Mouse (Mus musculus) CH12.LX (cell line): ENCODE data around the gene Rps6kb2. TPM values are rescaled to one million over a fixed set of nuclear protein-coding genes. Genes with fewer than 3 reads are reported as not detected.

Experiments
- DNase-seq: peaks from one replicate; pipeline ENCODE4 v3.0.0-alpha.2; 2013; ENCODE audit errors: extremely low read depth
- H3K27ac ChIP-seq: 2 replicates; pipeline ENCODE4 v1.5.1; 2012; ENCODE audit warnings: low read depth, mild to moderate bottlenecking, control low read depth, moderate library complexity; ENCODE audit not compliant: insufficient read depth
- H3K27me3 ChIP-seq: replicated peaks from 2 replicates; pipeline ENCODE3; 2012; ENCODE audit warnings: inconsistent platforms
- H3K36me3 ChIP-seq, 2 experiments: replicated peaks in 1 of 2; 2 replicates each; pipeline versions ENCODE3 to v1.6.1; 2012; ENCODE audit warnings: inconsistent platforms in 1 of 2, low read length in 1 of 2, mild to moderate bottlenecking in 1 of 2, mixed read lengths in 1 of 2, moderate library complexity in 1 of 2; ENCODE audit not compliant: control insufficient read depth in 1 of 2, insufficient read depth in 1 of 2
- H3K4me1 ChIP-seq, 2 experiments: 2 replicates each; pipeline ENCODE4 v1.6.1; 2012; ENCODE audit warnings: inconsistent platforms in 1 of 2, moderate library complexity in 1 of 2; ENCODE audit not compliant: insufficient read depth in 2 of 2, control insufficient read depth in 1 of 2
- H3K4me2 ChIP-seq: 2 replicates; pipeline ENCODE4 v1.6.1; 2012; ENCODE audit warnings: low read depth, mild to moderate bottlenecking, control low read depth; ENCODE audit not compliant: poor library complexity, insufficient read depth, severe bottlenecking
- H3K4me3 ChIP-seq, 3 experiments: fragments of 150-350 bp in 1 of 3; sonication (generic) in 1 of 3; replicated peaks in 1 of 3; 2 replicates each; pipeline versions ENCODE3 to v1.5.1; 2011 to 2012; ENCODE audit warnings: low read depth in 2 of 3, low read length in 2 of 3, mild to moderate bottlenecking in 2 of 3, moderate library complexity in 2 of 3, control low read depth in 1 of 3, improper control_type of control experiment in 1 of 3, inconsistent platforms in 1 of 3, mixed read lengths in 1 of 3; ENCODE audit not compliant: poor library complexity in 1 of 3
- H3K79me2 ChIP-seq: replicated peaks from 2 replicates; pipeline ENCODE4 v1.6.1; 2012; ENCODE audit warnings: mild to moderate bottlenecking, moderate library complexity; ENCODE audit not compliant: control insufficient read depth, poor library complexity, insufficient read depth, severe bottlenecking; ENCODE audit errors: extremely low read depth
- H3K9ac ChIP-seq: 2 replicates; pipeline ENCODE4 v1.6.1; 2012; ENCODE audit warnings: low read depth, mild to moderate bottlenecking, control low read depth, moderate library complexity; ENCODE audit not compliant: insufficient read depth
- H3K9me3 ChIP-seq: replicated peaks from 2 replicates; pipeline ENCODE3; 2012; ENCODE audit warnings: low read length, inconsistent platforms, mixed read lengths
- BHLHE40 ChIP-seq: IDR thresholded peaks from 2 replicates; pipeline ENCODE4 v1.6.1; 2011; ENCODE audit warnings: mild to moderate bottlenecking, low read depth, low read length, improper control_type of control experiment
- CHD1 ChIP-seq: IDR thresholded peaks from 2 replicates; pipeline ENCODE4 v1.6.1; 2012; ENCODE audit warnings: low read depth, low read length, improper control_type of control experiment, inconsistent platforms
- CHD2 ChIP-seq: IDR thresholded peaks from 2 replicates; pipeline ENCODE4 v1.6.1; 2011; ENCODE audit warnings: low read length, improper control_type of control experiment
- CTCF ChIP-seq, 2 experiments: IDR thresholded peaks in 1 of 2; conservative IDR thresholded peaks in 1 of 2; 2 replicates each; pipeline ENCODE4 v1.5.1; 2011 to 2012; ENCODE audit warnings: low read depth in 2 of 2, low read length in 2 of 2, improper control_type of control experiment in 1 of 2, inconsistent platforms in 1 of 2, mild to moderate bottlenecking in 1 of 2, moderate library complexity in 1 of 2
- E2F4 ChIP-seq: IDR thresholded peaks from 2 replicates; pipeline ENCODE4 v1.6.1; 2011; ENCODE audit warnings: low read depth, low read length, improper control_type of control experiment; ENCODE audit not compliant: insufficient replicate concordance
- ELF1 ChIP-seq: IDR thresholded peaks from 2 replicates; pipeline ENCODE4 v1.6.1; 2014; ENCODE audit warnings: low read depth, mild to moderate bottlenecking, inconsistent platforms, low read length, improper control_type of control experiment
- EP300 ChIP-seq: IDR thresholded peaks from 2 replicates; pipeline ENCODE4 v1.6.1; 2011; ENCODE audit warnings: low read length, improper control_type of control experiment
- ETS1 ChIP-seq: conservative IDR thresholded peaks from 2 replicates; pipeline ENCODE4 v1.6.1; 2012; ENCODE audit warnings: low read depth, mild to moderate bottlenecking, inconsistent platforms, low read length, improper control_type of control experiment, moderate library complexity
- GABPA ChIP-seq: IDR thresholded peaks from 2 replicates; pipeline ENCODE4 v1.6.1; 2012; ENCODE audit warnings: low read depth, low read length, improper control_type of control experiment, inconsistent platforms; ENCODE audit not compliant: insufficient replicate concordance
- HCFC1 ChIP-seq: IDR thresholded peaks from 2 replicates; pipeline ENCODE4 v1.6.1; 2012; ENCODE audit warnings: low read depth, mild to moderate bottlenecking, inconsistent platforms, low read length, improper control_type of control experiment
- IRF4 ChIP-seq: IDR thresholded peaks from 2 replicates; pipeline ENCODE4 v1.6.1; 2014; ENCODE audit warnings: low read depth, mild to moderate bottlenecking, inconsistent platforms, low read length, improper control_type of control experiment
- JUN ChIP-seq: IDR thresholded peaks from 2 replicates; pipeline ENCODE4 v1.6.1; 2011; ENCODE audit warnings: low read depth, mild to moderate bottlenecking, low read length, improper control_type of control experiment, moderate library complexity; ENCODE audit not compliant: insufficient read depth
- JUND ChIP-seq: conservative IDR thresholded peaks from 2 replicates; pipeline ENCODE4 v1.6.1; 2011; ENCODE audit warnings: low read depth, low read length, improper control_type of control experiment
- KAT2A ChIP-seq: IDR thresholded peaks from 2 replicates; pipeline ENCODE4 v1.6.1; 2012; ENCODE audit warnings: low read length, improper control_type of control experiment, inconsistent platforms; ENCODE audit not compliant: insufficient replicate concordance
- MAFK ChIP-seq: IDR thresholded peaks from 2 replicates; pipeline ENCODE4 v1.6.1; 2011; ENCODE audit warnings: low read length, improper control_type of control experiment; ENCODE audit not compliant: insufficient replicate concordance
- MAX ChIP-seq: IDR thresholded peaks from 2 replicates; pipeline ENCODE4 v1.6.1; 2011; ENCODE audit warnings: low read length, improper control_type of control experiment
- MAZ ChIP-seq: IDR thresholded peaks from 2 replicates; pipeline ENCODE4 v1.6.1; 2012; ENCODE audit warnings: low read depth, mild to moderate bottlenecking, inconsistent platforms, low read length, improper control_type of control experiment, moderate library complexity
- MEF2A ChIP-seq: IDR thresholded peaks from 2 replicates; pipeline ENCODE4 v1.6.1; 2014; ENCODE audit warnings: low read depth, mild to moderate bottlenecking, inconsistent platforms, low read length, improper control_type of control experiment, borderline replicate concordance
- MXI1 ChIP-seq: IDR thresholded peaks from 2 replicates; pipeline ENCODE4 v1.6.1; 2011; ENCODE audit warnings: mild to moderate bottlenecking, low read depth, low read length, improper control_type of control experiment
- MYC ChIP-seq: IDR thresholded peaks from 2 replicates; pipeline ENCODE4 v1.6.1; 2011; ENCODE audit warnings: low read depth, mild to moderate bottlenecking, improper control_type of control experiment, low read length
- NELFE ChIP-seq: IDR thresholded peaks from 2 replicates; pipeline ENCODE4 v1.6.1; 2011; ENCODE audit warnings: low read depth, low read length, improper control_type of control experiment
- NRF1 ChIP-seq: IDR thresholded peaks from 2 replicates; pipeline ENCODE4 v1.6.1; 2014; ENCODE audit warnings: low read depth, mild to moderate bottlenecking, inconsistent platforms, low read length, improper control_type of control experiment, moderate library complexity
- PAX5 ChIP-seq: IDR thresholded peaks from 2 replicates; pipeline ENCODE4 v1.6.1; 2012; ENCODE audit warnings: low read length, inconsistent platforms, mixed read lengths
- POLR2A ChIP-seq: IDR thresholded peaks from 2 replicates; pipeline ENCODE4 v1.6.1; 2011; ENCODE audit warnings: low read depth, mild to moderate bottlenecking, improper control_type of control experiment, low read length
- POLR2AphosphoS2 ChIP-seq: IDR thresholded peaks from 2 replicates; pipeline ENCODE4 v1.6.1; 2011; ENCODE audit warnings: low read depth, low read length, improper control_type of control experiment
- RAD21 ChIP-seq: IDR thresholded peaks from 2 replicates; pipeline ENCODE4 v1.6.1; 2011; ENCODE audit warnings: low read depth, mild to moderate bottlenecking, low read length, improper control_type of control experiment, moderate library complexity
- RCOR1 ChIP-seq: conservative IDR thresholded peaks from 2 replicates; pipeline ENCODE4 v1.6.1; 2012; ENCODE audit warnings: low read depth, mild to moderate bottlenecking, inconsistent platforms, low read length, improper control_type of control experiment
- SIN3A ChIP-seq: IDR thresholded peaks from 2 replicates; pipeline ENCODE4 v1.6.1; 2012; ENCODE audit warnings: low read length, improper control_type of control experiment, inconsistent platforms
- SMC3 ChIP-seq: IDR thresholded peaks from 2 replicates; pipeline ENCODE4 v1.6.1; 2011; ENCODE audit warnings: low read depth, low read length, improper control_type of control experiment
- TBP ChIP-seq: conservative IDR thresholded peaks from 2 replicates; pipeline ENCODE4 v1.6.1; 2011; ENCODE audit warnings: low read depth, low read length, improper control_type of control experiment
- TCF12 ChIP-seq: IDR thresholded peaks from 2 replicates; pipeline ENCODE4 v1.6.1; 2014; ENCODE audit warnings: low read depth, mild to moderate bottlenecking, inconsistent platforms, low read length, improper control_type of control experiment
- UBTF ChIP-seq: IDR thresholded peaks from 2 replicates; pipeline ENCODE4 v1.6.1; 2012; ENCODE audit warnings: low read depth, mild to moderate bottlenecking, inconsistent platforms, low read length, improper control_type of control experiment, moderate library complexity
- USF1 ChIP-seq: IDR thresholded peaks from 2 replicates; pipeline ENCODE4 v1.6.1; 2014; ENCODE audit warnings: low read depth, mild to moderate bottlenecking, inconsistent platforms, low read length, improper control_type of control experiment
- USF2 ChIP-seq: conservative IDR thresholded peaks from 2 replicates; pipeline ENCODE4 v1.6.1; 2011; ENCODE audit warnings: low read depth, low read length, improper control_type of control experiment
- ZC3H11A ChIP-seq: IDR thresholded peaks from 2 replicates; pipeline ENCODE4 v1.6.1; 2012; ENCODE audit warnings: low read depth, mild to moderate bottlenecking, inconsistent platforms, low read length, improper control_type of control experiment
- ZKSCAN1 ChIP-seq: IDR thresholded peaks from 2 replicates; pipeline ENCODE4 v1.6.1; 2012; ENCODE audit warnings: low read depth, inconsistent platforms, low read length, improper control_type of control experiment, borderline replicate concordance
- ZMIZ1 ChIP-seq: IDR thresholded peaks from 2 replicates; pipeline ENCODE4 v1.6.1; 2012; ENCODE audit warnings: low read depth, mild to moderate bottlenecking, inconsistent platforms, low read length, improper control_type of control experiment
- ZNF384 ChIP-seq: IDR thresholded peaks from 2 replicates; pipeline ENCODE4 v1.6.1; 2012; ENCODE audit warnings: low read depth, low read length, improper control_type of control experiment, inconsistent platforms
- dilution Hi-C: fragments of 300-500 bp; cut with MboI; formaldehyde crosslinking; loops from 2 replicates; pipeline ENCODE4 v1.14.3; 2020; ENCODE audit warnings: low sequenced_read_pairs; ENCODE audit not compliant: extremely low pct_unique_long_range_greater_than_20kb, extremely low pct_ligation_motif_present
- in situ Hi-C: fragments of 300-500 bp; cut with MboI; formaldehyde crosslinking; loops from 3 replicates; pipeline ENCODE4 v1.14.3; 2019; ENCODE audit warnings: low sequenced_read_pairs, low pct_ligation_motif_present, low pct_unique_long_range_greater_than_20kb, mixed read lengths
- polyA plus RNA-seq: library from polyadenylated mRNA; unstranded; fragments of >175 nt; gene quantifications from 2 replicates; pipeline ENCODE4 v1.2.1, GENCODE M21; 2012; ENCODE audit warnings: low read depth; ENCODE audit not compliant: insufficient read length
- total RNA-seq, 2 experiments: library from RNA; depleted of rRNA; stranded (reverse); fragments of 300-350 nt in 1 of 2; fragments of >200 nt in 1 of 2; gene quantifications; 2 replicates each; pipeline ENCODE4 v1.2.3; 2012 to 2014

Rps6kb2 gene
- total and polyA plus RNA-seq, 3 experiments, result 9.7 to 26.6 (median 20.7) TPM

DNA sequence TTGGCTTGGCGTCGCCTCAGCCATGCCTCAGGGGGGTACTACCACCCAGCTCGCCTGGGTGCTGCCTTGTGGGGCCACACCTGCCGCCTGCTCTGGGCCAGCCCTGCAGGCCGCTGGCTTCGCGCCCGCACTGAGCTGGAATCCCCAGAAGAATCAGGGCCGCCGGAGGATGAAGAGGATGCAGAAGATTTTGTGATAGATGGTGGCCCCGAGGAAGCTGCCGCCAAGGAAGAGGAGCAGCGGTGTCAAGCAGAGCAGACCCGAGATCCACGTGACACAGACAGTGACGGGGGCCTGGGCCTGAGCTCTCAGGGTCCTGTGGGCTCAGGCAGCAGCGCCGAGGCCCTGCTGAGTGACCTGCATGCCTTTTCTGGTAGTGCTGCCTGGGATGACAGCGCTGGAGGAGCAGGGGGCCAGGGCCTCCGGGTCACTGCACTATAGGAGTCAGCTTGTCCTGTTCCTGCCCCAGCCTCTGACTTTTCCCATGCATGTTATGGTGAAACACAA, 7.0 kb downstream of the Rps6kb2 start:
- no peaks in the 10 kb centered on the region for H3K27me3 ChIP-seq
- dilution Hi-C loops, result no loop called here
- no peak for DNase-seq
- H3K27ac ChIP-seq, result peak overlapping the region; percentile 90
- no peaks in the 10 kb centered on the region for H3K9me3 ChIP-seq
- peak overlapping the region; percentile 52 for H3K4me2 ChIP-seq
- H3K4me1 ChIP-seq, result peaks cover 22 to 59% of the 10 kb centered on the region in 2 experiments
- TF ChIP-seq MEF2A (no peak), BHLHE40 (peak; percentile 34; the same call in 1 of the 2 replicates), RAD21 (no peak), NRF1 (0 out of 2 replicates have a peak, but pooled peaks have one; percentile 9), MAFK (no peak), USF2 (no peak), PAX5 (no peak), HCFC1 (no peak), SMC3 (no peak), MXI1 (peak; percentile 24; the same call in 1 of the 2 replicates), MAZ (0 out of 2 replicates have a peak, but pooled peaks have one; percentile 30), CTCF (conservative IDR thresholded peaks at IDR 0.05 in 1 of 2, IDR thresholded peaks at IDR 0.05 in 1 of 2; ENCODE audit: low read depth in 2 of 2, low read length in 2 of 2) (no peak), ETS1 (no peak), MAX (peak; percentile 43; the same call in 1 of the 2 replicates), UBTF (peak; percentile 74; the same call in 1 of the 2 replicates), ZC3H11A (no peak), CHD2 (no peak), POLR2A (no peak), GABPA (no peak), SIN3A (no peak), KAT2A (no peak), JUN (no peak), NELFE (no peak), ZNF384 (no peak), RCOR1 (no peak), TBP (no peak), JUND (no peak), MYC (no peak), IRF4 (no peak), EP300 (no peak), TCF12 (peak; percentile 30; the same call in 1 of the 2 replicates), E2F4 (no peak), POLR2AphosphoS2 (no peak; the same call in 1 of the 2 replicates), ZMIZ1 (peak; percentile 20; the same call in 1 of the 2 replicates), USF1 (peak; percentile 30; the same call in 1 of the 2 replicates), CHD1 (no peak), ZKSCAN1 (no peak), ELF1 (0 out of 2 replicates have a peak, but pooled peaks have one; percentile 18)
- peak overlapping the region; percentile 96 for H3K9ac ChIP-seq
- H3K36me3 ChIP-seq, result peaks cover 66 to 83% of the 10 kb centered on the region in 2 experiments
- in situ Hi-C loops, result no loop called here
- peaks cover 19% of the 10 kb centered on the region for H3K79me2 ChIP-seq
- peak overlapping the region; percentile 72 to 82 (median 73) for H3K4me3 ChIP-seq
